Mouse (Mus musculus) adrenal gland, adult (tissue): ENCODE data around the gene Actn1.

Experiments used
- DNase-seq, 2 experiments: peaks; one replicate each; pipeline ENCODE4 v3.0.0; 2022 to 2023; ENCODE audit warnings: low spot score in 1 of 2; ENCODE audit not compliant: inconsistent age in 2 of 2

Gene Actn1

GRCm38 (mm10) chr12:80190915-80191314 lies 69.3 kb downstream of the Actn1 start:
- no peak for DNase-seq

- peak in 1 of 2 experiments; percentile 27 for DNase-seq
These were observed 76.1 kb downstream of the Actn1 start for GRCm38 (mm10) chr12:80184041-80184440.

- no peak for DNase-seq
These were observed 78.3 kb downstream of the Actn1 start for GRCm38 (mm10) chr12:80181831-80182230.

- DNase-seq: no peak
These were observed 82.1 kb downstream of the Actn1 start for GRCm38 (mm10) chr12:80178035-80178434.

GRCm38 (mm10) chr12:80168736-80169135 lies 91.4 kb downstream of the Actn1 start:
- DNase-seq: peak in 1 of 2 experiments; percentile 65

GRCm38 (mm10) chr12:80168178-80168686 lies 91.9 kb downstream of the Actn1 start:
- peak; percentile 89 to 97 for DNase-seq

- peak in 1 of 2 experiments; percentile 34 for DNase-seq
These were observed 92.8 kb downstream of the Actn1 start for GRCm38 (mm10) chr12:80167321-80167720.

GRCm38 (mm10) chr12:80166651-80167050 lies 93.5 kb downstream of the Actn1 start:
- DNase-seq: no peak

- DNase-seq: no peak
These were observed 95.6 kb downstream of the Actn1 start for GRCm38 (mm10) chr12:80164526-80164925.

- DNase-seq: no peak
These were observed 97.7 kb downstream of the Actn1 start for GRCm38 (mm10) chr12:80162448-80162847.

GRCm38 (mm10) chr12:80157675-80158074 lies 102.5 kb downstream of the Actn1 start:
- peak in 1 of 2 experiments; percentile 69 for DNase-seq

GRCm38 (mm10) chr12:80153687-80154326 lies 106.4 kb downstream of the Actn1 start:
- DNase-seq: peak; percentile 46 to 76

- no peak for DNase-seq
These were observed 107.1 kb downstream of the Actn1 start for GRCm38 (mm10) chr12:80153078-80153477.

- peak in 1 of 2 experiments; percentile 40 for DNase-seq
These were observed 108.3 kb downstream of the Actn1 start for GRCm38 (mm10) chr12:80151821-80152220.

GRCm38 (mm10) chr12:80150624-80151023 lies 109.5 kb downstream of the Actn1 start:
- DNase-seq: peak; percentile 42 to 64

GRCm38 (mm10) chr12:80147563-80148214 lies 112.5 kb downstream of the Actn1 start:
- no peak for DNase-seq

- peak; percentile 56 to 85 for DNase-seq
These were observed 113.6 kb downstream of the Actn1 start for GRCm38 (mm10) chr12:80146227-80147223.

GRCm38 (mm10) chr12:80145365-80145764 lies 114.8 kb downstream of the Actn1 start:
- no peak for DNase-seq

GRCm38 (mm10) chr12:80144846-80145245 lies 115.3 kb downstream of the Actn1 start:
- DNase-seq: no peak

- peak; percentile 47 to 81 for DNase-seq
These were observed 118.7 kb downstream of the Actn1 start for GRCm38 (mm10) chr12:80141470-80141869.

GRCm38 (mm10) chr12:80141011-80141410 lies 119.2 kb downstream of the Actn1 start:
- no peak for DNase-seq
